In genomic region chr2:68530228-68530627, GRCm38 (mm10) we compare ENCODE assay signal across 25 mouse cellular contexts. TPM values are rescaled to one million over a fixed set of nuclear protein-coding genes. Genes with fewer than 3 reads are reported as not detected.
"Had no signal": no experiment of that assay in that cellular context is flagged by ENCODE, and none has a peak within 500 bp of the region (broad histone marks: within the 10 kb centered on the region; RNA-seq: fewer than 3 reads in every experiment).

No protein-coding gene starts in this region.

- DNase-seq: gastrocnemius, adult 2 months; gastrocnemius, postnatal 10 days; gastrocnemius, postnatal 25 days; heart, adult 2 months; heart, postnatal 4 days; kidney, adult 18-20 months; kidney, adult 8-10 months; kidney, postnatal 10 days; kidney, postnatal 25 days; liver; liver, embryonic 13.5 days had no signal

- ATAC-seq: forebrain, embryonic 16.5 days; hindbrain, embryonic 16.5 days; inflammation-experienced regulatory T-cells, adult 6 months; intestine, embryonic 15.5 days; intestine, postnatal 0 days had no signal

RNA-seq across cellular contexts. Expression of gene 4933409G03Rik, which starts 52.0 kb away (rescaled TPM):
- total RNA-seq: gastrocnemius, adult 2 months; gastrocnemius, postnatal 10 days; gastrocnemius, postnatal 25 days; gastrocnemius, postnatal 4 days; granulocyte monocyte progenitor cell, adult 5-6 weeks; heart, adult 2 months; heart, postnatal 25 days; heart, postnatal 4 days; layer of hippocampus, adult 2 months; layer of hippocampus, postnatal 10 days; layer of hippocampus, postnatal 25 days; left cerebral cortex, adult 2 months; left cerebral cortex, postnatal 14 days; left cerebral cortex, postnatal 36 days had no signal
